Mouse (Mus musculus) ovary, postnatal 36 days (tissue): ENCODE measurements around the gene Ttc13.

Experiments
- DNase-seq: peaks from one replicate; pipeline ENCODE4 v3.0.0; 2022; ENCODE audit warnings: low spot score, mixed read lengths

Gene Ttc13

DNA sequence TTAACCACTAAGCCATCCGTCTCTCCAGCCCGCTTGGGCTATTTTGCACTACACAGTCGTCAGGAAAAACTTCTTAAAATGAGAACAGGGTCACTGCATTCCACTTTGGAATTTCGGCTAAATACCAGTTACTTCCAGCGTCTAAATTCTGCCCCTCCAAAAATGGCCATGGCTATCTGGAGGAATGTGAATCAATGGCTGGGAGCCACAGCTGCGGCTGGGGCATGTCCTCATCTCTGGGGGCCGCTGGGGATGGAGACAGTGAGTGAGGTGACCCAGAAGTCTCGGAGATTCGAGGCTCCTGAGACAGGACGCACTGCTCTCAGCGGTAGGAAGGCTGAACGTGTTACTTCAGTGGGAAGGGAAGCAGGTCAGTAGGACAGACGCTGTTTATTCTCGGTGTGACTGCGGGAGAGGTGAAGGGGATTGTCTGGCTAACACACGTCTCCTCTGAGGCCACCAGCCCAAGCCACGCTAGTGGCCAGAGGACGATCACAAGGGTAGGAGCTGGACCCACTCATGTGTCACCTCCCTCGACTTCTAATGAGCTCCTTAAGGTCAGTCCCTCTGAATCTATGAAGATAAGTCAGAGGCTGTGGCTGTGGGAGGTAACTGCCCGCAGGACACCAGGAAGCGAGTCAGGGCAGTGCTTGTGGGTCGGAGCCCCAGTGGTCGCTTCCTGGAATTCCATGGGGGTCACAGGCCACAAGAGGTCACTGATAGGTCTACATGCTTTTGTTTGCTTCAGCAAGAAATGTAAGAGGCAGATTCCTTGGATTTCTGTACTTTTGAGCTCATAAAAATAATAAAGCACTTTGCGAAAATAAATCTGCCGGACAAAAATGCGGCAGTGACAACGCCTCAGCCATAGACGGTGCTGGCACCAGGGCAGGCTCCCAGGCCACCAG, 68.0 kb downstream of the Ttc13 start:
- no peak for DNase-seq

DNA sequence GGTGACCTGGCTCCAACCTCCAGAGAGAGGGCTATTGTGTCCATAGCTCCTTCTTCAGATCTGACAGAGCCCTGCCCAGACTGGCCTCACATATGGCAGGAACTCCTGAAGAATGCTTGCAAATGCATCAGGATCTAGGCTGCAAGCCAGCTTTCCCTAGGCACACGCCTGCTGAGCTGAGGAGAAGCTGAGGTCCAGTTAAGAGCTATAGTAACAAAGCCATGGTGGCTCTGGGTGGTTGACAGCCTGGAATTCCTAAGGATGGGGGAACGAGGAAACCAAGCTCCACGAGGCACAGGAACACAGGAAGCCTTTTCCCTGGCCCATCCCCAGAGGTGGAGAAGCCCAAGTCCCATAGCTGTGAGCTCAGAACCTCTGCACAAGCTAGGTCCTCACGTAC, 69.2 kb downstream of the Ttc13 start:
- no peak for DNase-seq

DNA sequence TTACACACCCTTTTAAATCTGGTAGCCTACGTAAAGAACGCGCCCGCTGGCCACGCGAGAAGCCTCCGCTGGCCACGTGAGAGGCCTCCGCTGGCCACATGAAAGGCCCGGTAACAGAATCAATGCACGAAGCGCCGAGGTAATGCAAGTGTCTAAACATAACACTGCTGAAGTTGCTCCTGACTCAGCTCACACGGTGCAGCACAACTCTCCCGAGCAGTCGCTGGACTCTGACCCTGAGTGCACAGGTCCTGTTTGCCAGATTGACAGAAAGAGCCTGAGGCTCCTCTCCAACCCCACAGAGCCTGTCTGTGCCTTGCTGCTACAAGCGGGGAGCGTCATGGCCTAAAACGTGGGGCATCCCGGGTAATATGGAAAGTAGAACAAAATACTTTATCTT, 70.0 kb downstream of the Ttc13 start:
- DNase-seq: no peak

DNA sequence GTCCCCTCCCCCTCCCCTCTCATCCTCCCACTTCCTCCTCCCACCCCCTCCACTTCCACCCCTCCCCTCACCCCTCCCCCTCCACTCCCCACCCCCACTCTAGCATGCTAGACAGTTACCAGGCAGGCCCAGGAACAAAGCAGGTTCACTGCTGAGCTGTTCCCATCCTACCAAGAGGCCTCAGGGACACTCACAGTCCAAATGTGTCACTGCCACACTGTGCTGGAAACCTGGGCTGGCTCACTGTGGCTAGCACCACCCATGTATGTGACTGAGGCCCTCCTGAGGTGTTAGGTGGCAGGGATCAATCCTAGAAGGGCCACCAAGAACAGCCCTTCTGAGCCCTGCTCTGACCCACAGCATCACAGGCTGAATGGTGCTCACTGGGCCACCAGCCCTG, 73.5 kb downstream of the Ttc13 start:
- DNase-seq: no peak

DNA sequence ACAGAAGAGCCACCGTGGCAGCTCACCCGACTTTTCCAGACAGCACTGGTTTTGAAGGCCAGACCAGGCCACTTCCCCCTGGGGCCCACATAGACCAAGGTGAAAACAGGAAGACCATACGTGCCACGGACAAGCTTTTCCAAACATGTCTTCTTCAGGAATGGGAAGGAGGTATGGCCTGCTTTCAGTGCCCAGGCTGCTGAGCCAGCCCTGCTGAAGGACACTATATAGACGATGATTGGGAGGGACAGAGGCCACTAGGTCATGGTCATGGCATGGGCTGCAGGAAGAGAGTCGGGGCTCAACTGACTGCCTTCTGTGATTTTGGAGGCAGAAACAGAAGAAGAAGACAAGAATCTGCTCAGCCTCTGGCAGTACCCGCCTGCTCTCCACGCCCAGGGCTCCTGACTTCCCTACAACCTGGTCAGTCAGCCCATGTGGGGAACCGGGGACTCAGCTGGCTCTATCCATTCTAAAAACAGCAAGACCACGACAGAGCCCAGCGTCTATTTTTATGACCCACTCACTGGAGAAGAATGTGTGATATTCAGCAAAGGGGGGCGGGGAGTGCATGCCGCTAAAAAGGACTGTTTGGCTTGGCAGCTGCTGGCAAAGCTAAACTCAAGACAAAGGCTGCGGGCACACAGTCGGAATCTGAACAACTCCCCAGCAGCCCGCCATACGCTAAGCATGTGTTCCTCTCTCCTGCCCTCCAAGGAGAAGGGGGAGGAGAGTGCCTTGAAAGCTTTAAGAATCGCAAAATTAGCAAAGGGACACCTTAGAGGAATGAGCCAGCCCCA, 78.0 kb downstream of the Ttc13 start:
- DNase-seq: peak; percentile 37

DNA sequence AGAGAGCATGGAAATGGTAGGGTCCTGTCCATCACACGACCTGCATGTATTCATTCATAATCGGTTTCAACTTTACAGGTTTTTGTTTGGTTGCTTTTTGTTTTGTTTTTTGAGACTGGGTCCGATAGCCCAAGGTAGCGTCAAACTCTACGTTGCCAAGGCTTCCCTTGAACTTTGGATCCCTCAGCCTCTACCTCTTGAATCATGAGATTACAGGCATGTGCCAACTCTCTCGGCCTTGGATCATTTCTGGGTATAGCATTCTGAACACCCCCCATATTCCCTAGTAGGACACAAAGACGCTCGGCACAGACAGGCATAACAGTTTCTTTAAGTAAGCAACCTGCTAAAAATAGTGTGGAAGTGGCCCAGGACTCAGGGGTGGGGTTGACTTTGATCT, 80.2 kb downstream of the Ttc13 start:
- DNase-seq: no peak

DNA sequence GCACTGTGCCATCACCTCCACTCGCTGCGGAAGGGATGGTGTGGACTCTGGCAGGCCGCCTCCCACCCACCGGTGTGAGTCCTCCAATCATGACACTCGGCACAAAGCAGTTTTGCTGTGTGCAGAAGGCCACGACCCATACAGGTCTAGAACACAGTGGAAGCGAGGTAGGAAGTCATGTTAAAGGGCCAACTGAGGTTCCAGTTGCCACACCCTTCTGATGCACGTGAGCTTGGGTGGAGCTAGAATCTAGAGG, 86.6 kb downstream of the Ttc13 start:
- no peak for DNase-seq

DNA sequence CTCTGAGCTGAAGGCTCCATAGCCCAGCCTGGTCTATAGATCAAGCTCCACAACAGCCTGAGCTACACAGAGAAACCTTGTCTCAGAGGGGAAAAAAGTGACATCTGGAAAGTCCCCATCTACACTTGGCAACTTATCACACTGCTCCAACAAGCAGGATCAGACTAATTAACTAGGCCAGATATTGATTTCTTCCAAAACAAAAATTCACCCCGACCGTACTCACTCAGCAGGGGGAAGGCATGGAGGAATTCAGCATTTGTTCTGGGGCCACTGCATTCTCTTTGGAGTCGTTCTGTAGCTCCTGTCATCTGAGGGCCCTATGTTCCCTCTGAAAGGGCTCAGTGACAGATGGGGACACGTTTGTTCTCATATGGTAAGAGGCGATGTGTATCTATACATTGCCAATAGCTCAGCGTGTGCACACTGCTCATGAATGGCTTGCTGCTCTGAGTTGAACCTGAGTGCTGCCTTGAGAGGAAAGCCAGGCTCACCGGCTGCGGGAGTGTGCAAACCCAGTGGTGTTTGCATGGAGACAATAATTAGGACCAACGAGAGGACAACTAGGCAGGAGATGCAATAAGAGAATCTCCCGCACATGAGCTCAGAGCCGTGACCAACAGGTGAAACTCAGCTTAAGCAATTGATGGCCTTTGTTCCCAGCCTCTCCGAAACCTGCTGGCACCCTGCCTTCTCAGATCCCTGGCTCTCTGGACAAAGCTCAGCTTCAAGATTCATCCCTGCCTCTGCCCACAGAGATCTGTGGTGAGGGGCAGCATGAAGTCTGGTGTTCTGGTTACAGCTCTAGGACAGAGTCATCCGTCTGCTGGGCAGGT, 87.2 kb downstream of the Ttc13 start:
- no peak for DNase-seq

DNA sequence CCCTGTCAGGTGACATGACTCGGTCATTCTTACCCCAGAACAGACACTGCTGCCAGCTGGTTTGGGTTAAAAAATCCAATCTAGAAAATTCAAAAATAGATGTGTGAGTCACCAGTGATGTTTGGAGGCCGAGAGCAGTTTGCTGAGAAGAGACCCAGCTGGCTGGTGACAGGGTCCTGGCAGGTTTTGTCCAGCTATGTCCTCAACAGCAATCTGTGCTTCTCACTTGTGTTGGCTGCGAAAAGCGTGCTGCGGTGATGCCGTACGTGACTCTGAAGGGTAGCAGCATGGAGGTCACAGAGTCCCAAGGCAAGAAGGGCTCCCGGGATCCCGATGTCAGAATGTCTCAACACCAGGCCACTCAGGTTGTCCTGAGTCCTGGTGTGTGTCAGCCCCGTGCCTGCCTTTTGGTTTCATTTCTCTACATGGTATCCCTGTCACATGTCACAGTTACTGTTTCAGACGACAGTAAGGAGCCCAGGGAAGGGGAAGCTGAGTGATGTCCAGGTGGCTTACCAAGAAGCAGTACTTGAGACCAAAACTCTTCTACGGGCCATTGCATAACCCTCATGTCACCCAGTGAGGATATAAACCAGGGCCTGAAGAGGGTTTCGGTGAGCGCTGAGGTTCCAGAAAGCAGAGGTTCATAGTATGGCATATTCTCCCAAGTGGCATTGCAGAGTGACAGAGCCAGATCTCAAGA, 88.6 kb downstream of the Ttc13 start:
- DNase-seq: peak; percentile 50

DNA sequence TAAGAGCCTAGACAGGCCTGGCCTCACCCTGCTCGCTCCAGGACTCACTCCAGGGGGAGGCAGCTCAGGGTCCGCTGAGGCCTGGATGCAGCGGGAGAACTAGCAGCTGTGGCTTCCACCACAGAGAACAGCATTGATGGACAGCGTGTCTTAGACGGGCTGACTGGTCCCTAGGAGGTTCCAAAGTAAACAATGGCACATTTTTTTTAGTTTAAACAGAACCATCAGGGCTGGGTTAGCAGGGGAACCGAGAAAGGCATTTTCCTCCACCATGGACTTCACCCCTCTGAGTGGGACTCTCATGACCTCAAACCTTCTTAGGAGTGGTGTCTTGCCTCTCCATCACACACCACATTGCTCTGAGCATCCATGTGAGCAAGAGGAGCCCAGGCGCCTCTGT, 89.8 kb downstream of the Ttc13 start:
- DNase-seq: no peak

DNA sequence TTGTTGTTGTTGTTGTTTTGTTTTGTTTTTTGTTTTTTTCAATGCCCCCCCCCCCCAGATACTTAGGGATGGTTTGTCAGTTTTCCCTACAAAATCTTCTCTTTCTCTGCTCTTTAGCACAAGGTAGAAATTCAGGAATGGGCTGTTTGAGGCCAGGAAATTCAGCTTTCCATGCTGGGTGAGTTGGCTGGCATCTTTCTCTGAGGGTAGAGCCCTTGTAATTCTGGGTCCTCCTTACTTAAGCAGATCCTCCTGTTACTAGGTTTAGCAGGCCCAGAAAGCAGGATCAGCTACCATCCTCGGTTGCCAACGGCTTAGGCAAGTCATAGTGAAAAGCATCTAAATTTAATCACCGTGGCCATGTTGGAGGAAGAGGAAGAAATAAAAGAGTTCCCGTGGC, 90.9 kb downstream of the Ttc13 start:
- no peak for DNase-seq

DNA sequence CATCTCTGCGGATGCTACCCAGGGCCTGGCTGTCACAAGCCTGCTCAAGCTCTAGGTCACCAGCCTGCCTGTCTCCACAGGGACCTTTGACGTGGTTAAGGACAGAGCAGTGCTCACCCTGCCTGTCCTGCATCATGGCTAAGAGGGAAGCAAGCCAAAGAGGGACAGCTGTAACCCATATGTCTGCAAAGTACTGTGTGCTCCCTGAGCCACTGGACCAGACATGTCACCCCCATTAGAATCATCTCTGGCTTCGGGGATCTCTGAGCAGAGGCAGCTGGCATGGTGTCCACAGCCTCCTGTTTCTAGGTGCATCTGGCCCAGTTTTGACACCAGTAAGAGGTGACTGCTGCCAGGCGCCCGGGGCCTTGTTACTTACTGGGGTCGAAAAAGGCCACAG, 91.3 kb downstream of the Ttc13 start:
- DNase-seq: no peak

DNA sequence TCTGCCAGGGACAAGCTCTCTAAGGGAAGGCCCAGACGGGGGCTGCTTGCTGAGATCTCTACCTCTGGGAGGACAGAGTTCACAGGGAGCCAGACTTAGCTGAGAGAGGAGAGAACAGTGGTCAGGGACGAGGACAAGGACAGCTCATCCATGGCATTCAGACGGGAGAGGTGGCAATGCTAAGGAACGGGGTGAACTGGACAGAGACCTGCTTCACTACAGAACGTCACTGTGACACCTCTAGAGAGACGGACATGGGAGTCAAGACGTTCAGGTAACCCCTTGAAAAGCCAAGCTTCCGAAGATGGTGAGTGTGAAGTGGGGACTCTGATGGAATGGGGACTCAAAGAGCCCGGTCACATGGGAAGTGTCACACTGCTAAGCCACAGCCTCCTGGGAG, 95.5 kb downstream of the Ttc13 start:
- no peak for DNase-seq
